Mouse (Mus musculus): ENCODE measurements around the gene Ralgapa2.

The Ralgapa2 gene

GRCm38 (mm10) chr2:146222279-146223175, 289.6 kb downstream of the Ralgapa2 start:
- in situ Hi-C loops (cut with MseI, MboI), result no loop called here

GRCm38 (mm10) chr2:146221929-146222278, 290.2 kb downstream of the Ralgapa2 start:
- in situ Hi-C loops (cut with MseI, MboI), result no loop called here

- in situ Hi-C loops (cut with MseI, MboI), result no loop called here
Measured at GRCm38 (mm10) chr2:146221076-146221928, 290.8 kb downstream of the Ralgapa2 start, which contains the start of gene Insm1. Gene Insm1, plus strand, starts transcription at chr2:146221921.

- in situ Hi-C loops (cut with MseI, MboI), result no loop called here
Measured at GRCm38 (mm10) chr2:146220591-146221075, 291.5 kb downstream of the Ralgapa2 start.

GRCm38 (mm10) chr2:146219791-146220190, 292.4 kb downstream of the Ralgapa2 start:
- in situ Hi-C loops (cut with MseI, MboI), result loop anchor here (10.0 kb wide), 1 partner anchor 265 kb away; no protein-coding TSS in a partner anchor

GRCm38 (mm10) chr2:146218881-146219535, 293.1 kb downstream of the Ralgapa2 start:
- in situ Hi-C loops (cut with MseI, MboI), result loop anchor here (10.0 kb wide), 1 partner anchor 264 kb away; no protein-coding TSS in a partner anchor

- in situ Hi-C loops (cut with MseI, MboI), result loop anchor here (10.0 kb wide), 1 partner anchor 263 kb away; no protein-coding TSS in a partner anchor
Measured at GRCm38 (mm10) chr2:146218161-146218691, 293.9 kb downstream of the Ralgapa2 start.

- in situ Hi-C loops (cut with MseI, MboI), result loop anchor here (10.0 kb wide), 1 partner anchor 263 kb away; no protein-coding TSS in a partner anchor
Measured at GRCm38 (mm10) chr2:146217227-146217980, 294.7 kb downstream of the Ralgapa2 start.

GRCm38 (mm10) chr2:146216111-146217064, 295.8 kb downstream of the Ralgapa2 start:
- in situ Hi-C loops (cut with MseI, MboI), result loop anchor here (10.0 kb wide), 1 partner anchor 262 kb away; no protein-coding TSS in a partner anchor

GRCm38 (mm10) chr2:146214715-146215114, 297.4 kb downstream of the Ralgapa2 start:
- in situ Hi-C loops (cut with MseI, MboI), result loop anchor here (10.0 kb wide), 1 partner anchor 260 kb away; no protein-coding TSS in a partner anchor

GRCm38 (mm10) chr2:146210968-146211367, 301.2 kb downstream of the Ralgapa2 start:
- in situ Hi-C loops (cut with MseI, MboI), result loop anchor here (10.0 kb wide), 1 partner anchor 256 kb away; no protein-coding TSS in a partner anchor

GRCm38 (mm10) chr2:146197947-146198346, 314.2 kb downstream of the Ralgapa2 start:
- in situ Hi-C loops (cut with MseI, MboI), result no loop called here

- in situ Hi-C loops (cut with MseI, MboI), result no loop called here
Measured at GRCm38 (mm10) chr2:146196126-146196525, 316.0 kb downstream of the Ralgapa2 start.

Data from mouse trophoblast stem cell (cell line).